Mouse (Mus musculus): ENCODE results near the gene Tjp3.

The Tjp3 gene

GRCm38 (mm10) chr10:81299585-81300351 lies 8.4 kb upstream of the Tjp3 start:
- DNase-seq (ENCODE audit: low read depth, low spot score): no peak

GRCm38 (mm10) chr10:81298369-81299100 lies 7.2 kb upstream of the Tjp3 start:
- DNase-seq (ENCODE audit: low read depth, low spot score): no peak

- DNase-seq (ENCODE audit: low read depth, low spot score): no peak
Observed at GRCm38 (mm10) chr10:81297845-81298244, 6.5 kb upstream of the Tjp3 start.

GRCm38 (mm10) chr10:81297246-81297645 lies 5.9 kb upstream of the Tjp3 start:
- DNase-seq (ENCODE audit: low read depth, low spot score): no peak

- DNase-seq (ENCODE audit: low read depth, low spot score): no peak
Observed at GRCm38 (mm10) chr10:81295185-81295584, 3.8 kb upstream of the Tjp3 start.

- no peak for DNase-seq (ENCODE audit: low read depth, low spot score)
Observed at GRCm38 (mm10) chr10:81294442-81294841, 3.1 kb upstream of the Tjp3 start.

GRCm38 (mm10) chr10:81293334-81294030 lies 2.1 kb upstream of the Tjp3 start:
- peak; percentile 35 for DNase-seq (ENCODE audit: low read depth, low spot score)

GRCm38 (mm10) chr10:81292554-81293333 lies 1.4 kb upstream of the Tjp3 start, which contains the start of gene Pip5k1c:
Gene Pip5k1c (plus strand): TSS chr10:81292963.
- peak; percentile 100 for DNase-seq (ENCODE audit: low read depth, low spot score)

GRCm38 (mm10) chr10:81290698-81291460 lies 502 bp downstream of the Tjp3 start:
- DNase-seq (ENCODE audit: low read depth, low spot score): no peak

- no peak for DNase-seq (ENCODE audit: low read depth, low spot score)
Observed at GRCm38 (mm10) chr10:81289811-81290210, 1.6 kb downstream of the Tjp3 start.

GRCm38 (mm10) chr10:81289278-81289677 lies 2.1 kb downstream of the Tjp3 start:
- DNase-seq (ENCODE audit: low read depth, low spot score): no peak

- no peak for DNase-seq (ENCODE audit: low read depth, low spot score)
Observed at GRCm38 (mm10) chr10:81288601-81289000, 2.8 kb downstream of the Tjp3 start.

- peak; percentile 51 for DNase-seq (ENCODE audit: low read depth, low spot score)
Observed at GRCm38 (mm10) chr10:81287513-81288157, 3.7 kb downstream of the Tjp3 start.

GRCm38 (mm10) chr10:81286586-81286985 lies 4.8 kb downstream of the Tjp3 start:
- DNase-seq (ENCODE audit: low read depth, low spot score): no peak

GRCm38 (mm10) chr10:81285694-81286450 lies 5.5 kb downstream of the Tjp3 start:
- peak; percentile 56 for DNase-seq (ENCODE audit: low read depth, low spot score)

GRCm38 (mm10) chr10:81284719-81285118 lies 6.7 kb downstream of the Tjp3 start:
- DNase-seq (ENCODE audit: low read depth, low spot score): no peak

GRCm38 (mm10) chr10:81284189-81284588 lies 7.2 kb downstream of the Tjp3 start:
- DNase-seq (ENCODE audit: low read depth, low spot score): no peak

- DNase-seq (ENCODE audit: low read depth, low spot score): no peak
Observed at GRCm38 (mm10) chr10:81279496-81279895, 11.9 kb downstream of the Tjp3 start.

- DNase-seq (ENCODE audit: low read depth, low spot score): no peak
Observed at GRCm38 (mm10) chr10:81277676-81278075, 13.7 kb downstream of the Tjp3 start.
